Mouse (Mus musculus): ENCODE results near the gene Rbfox1.

Gene Rbfox1

DNA sequence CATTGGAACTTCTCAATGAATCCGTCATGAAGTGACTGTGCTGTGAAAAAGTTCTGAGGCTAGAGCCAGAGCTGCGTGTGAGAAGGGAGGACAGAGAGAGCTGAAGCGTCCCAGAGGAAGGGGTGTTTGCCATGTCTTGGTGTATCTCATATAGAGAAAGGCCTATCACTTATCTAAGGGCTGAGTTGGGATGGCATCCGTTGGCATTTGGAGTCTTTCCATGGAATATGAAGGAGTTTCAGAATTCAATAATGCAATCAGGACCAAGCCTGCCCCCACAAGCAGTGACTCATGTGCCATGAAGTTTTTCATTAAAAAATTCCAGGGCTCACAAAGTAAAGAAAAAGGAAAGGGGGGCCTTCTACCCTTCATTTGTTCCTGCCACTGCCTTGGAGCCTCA, 112.0 kb downstream of the Rbfox1 start:
- DNase-seq: no peak

DNA sequence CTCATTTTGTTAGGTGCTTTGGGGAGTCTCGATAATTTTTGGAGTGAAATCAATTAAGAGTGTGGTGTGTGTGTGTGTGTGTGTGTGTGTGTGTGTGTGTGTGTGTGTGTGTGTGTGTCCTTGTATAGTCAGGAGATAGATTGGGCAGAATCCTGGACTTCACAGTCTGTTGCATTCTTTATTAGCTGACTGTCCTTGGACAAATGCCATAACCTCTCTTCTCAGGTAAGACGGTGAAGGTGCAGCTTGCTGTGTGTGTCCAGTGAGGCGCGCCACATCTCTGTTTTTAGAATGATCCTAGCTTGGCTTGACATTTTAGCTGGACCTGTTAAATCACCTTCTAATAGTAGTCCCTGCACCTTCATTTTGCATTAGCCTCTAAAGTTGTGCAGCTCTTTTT, 112.5 kb downstream of the Rbfox1 start:
- no peak for DNase-seq

DNA sequence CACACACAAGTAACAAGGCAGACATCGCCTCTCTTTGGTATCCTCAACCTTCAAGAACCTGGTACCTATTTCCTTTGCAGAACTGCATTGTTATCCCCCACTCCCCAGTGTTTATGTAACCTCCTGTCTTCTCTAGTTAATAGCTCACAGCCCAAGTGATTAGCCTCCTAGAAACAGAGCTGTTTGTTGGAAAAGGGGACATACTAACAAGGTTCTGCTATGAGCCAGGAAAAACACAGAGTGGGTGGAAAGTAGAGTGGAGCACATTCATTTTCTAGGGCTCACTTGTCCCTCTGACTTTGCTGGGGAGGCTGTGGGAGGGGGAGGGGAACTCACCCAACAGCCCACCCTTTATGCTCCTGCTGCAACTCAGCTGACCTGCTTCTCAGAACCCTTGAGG, 114.9 kb downstream of the Rbfox1 start:
- DNase-seq: no peak

GRCm38 (mm10) chr16:6006996-6007395, 121.8 kb downstream of the Rbfox1 start:
- no peak for DNase-seq

- no peak for DNase-seq
Observed at GRCm38 (mm10) chr16:6012853-6013252, 127.7 kb downstream of the Rbfox1 start.

DNA sequence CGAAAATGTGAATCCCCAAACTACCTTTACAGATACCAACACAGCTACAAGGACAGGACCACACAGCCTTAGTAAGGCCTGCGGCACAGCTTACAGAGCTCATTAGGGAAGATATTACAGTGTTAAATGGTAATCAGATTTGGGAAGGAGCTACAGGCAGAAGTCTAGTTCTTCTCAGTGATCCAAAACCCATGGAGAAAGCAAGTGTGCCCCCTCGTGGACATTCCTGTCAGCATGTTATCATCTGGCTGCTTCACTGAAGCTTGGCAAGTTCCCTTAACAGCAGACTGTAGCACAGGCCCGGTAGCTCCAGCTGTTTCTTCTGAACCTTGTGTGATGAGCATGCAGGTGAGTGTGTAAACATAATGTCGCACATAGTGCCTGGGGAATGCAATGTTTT, 133.5 kb downstream of the Rbfox1 start:
- no peak for DNase-seq

DNA sequence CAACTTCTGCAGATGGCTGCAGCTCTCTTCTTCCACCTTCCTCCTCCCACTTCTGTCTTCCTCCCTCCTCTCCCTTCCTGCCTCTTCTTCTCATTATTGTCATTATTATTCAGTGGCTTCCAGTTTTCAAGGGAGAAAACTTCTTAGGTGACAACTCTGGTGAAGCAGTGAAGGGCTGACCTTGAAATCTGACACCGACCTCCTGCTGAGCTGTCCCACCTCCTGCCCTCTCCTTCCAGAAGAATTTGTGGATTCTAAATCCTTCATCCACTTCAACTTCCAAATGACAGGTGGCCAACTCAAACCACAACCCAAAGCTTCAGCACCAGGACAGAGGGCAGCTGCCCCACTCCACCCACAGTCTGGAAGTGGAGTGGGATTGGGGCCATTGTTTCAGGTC, 134.2 kb downstream of the Rbfox1 start:
- no peak for DNase-seq

GRCm38 (mm10) chr16:6031280-6031679, 146.1 kb downstream of the Rbfox1 start:
- DNase-seq: no peak

- no peak for DNase-seq
Observed at GRCm38 (mm10) chr16:6032563-6032962, 147.4 kb downstream of the Rbfox1 start.

DNA sequence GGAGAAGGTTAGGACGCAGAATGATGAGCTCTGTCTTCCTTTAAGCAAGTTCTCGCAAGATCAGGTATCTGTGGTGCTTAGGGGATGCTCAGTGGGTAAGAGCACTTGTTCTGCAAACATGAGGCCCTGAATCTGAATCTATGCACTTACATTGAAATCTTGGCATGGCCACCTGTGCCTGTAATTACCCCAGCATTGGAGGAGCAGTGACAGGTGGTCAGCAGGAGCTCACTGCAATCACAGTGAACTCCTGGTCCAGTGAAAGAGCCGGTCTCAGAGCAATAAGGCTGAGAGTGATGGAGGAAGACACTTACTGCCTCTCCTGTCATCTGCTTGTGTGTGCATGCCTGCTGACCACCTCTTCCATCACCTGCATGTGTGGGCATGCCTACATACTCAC, 149.7 kb downstream of the Rbfox1 start:
- DNase-seq: no peak

DNA sequence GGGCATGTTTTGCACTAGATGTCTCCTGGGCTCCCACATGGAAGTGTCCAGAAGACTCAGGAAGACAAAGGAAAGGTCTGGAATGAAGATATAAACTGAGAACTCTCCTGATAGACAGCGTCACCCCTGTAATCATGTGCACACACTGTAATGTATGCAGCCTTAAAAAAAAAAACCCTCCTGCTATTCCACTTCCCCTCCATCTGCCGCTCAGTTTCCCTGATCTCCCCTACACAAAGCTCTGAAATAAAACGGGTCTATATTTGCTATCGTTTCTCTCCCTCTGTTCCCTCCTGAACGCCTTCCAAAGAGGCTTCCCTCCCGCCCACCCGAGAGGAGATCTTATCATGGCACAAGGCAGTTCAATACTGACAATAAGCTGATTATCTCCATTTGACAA, 151.9 kb downstream of the Rbfox1 start:
- no peak for DNase-seq

- DNase-seq: no peak
Observed at GRCm38 (mm10) chr16:6042766-6043165, 157.6 kb downstream of the Rbfox1 start.

DNA sequence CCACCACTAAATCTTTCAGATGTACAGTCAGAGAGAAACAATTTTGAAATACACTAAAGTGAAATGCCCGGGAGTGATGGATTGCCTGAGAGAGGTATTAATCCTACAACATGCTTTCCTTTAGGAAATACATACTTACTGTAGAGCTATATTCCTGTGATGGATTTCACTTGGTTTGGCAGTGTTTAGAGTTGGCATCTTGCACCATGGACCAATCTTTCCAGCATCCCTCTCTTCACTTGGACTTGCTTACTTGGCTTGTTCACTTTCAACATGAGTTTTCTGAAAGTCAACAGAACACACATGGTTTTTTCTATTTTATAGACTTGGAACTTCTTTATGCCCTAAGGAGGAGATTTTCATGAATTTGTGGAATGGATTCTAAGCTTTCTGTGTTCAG, 163.4 kb downstream of the Rbfox1 start:
- DNase-seq: no peak

GRCm38 (mm10) chr16:6062495-6062894, 177.3 kb downstream of the Rbfox1 start:
- DNase-seq: no peak

DNA sequence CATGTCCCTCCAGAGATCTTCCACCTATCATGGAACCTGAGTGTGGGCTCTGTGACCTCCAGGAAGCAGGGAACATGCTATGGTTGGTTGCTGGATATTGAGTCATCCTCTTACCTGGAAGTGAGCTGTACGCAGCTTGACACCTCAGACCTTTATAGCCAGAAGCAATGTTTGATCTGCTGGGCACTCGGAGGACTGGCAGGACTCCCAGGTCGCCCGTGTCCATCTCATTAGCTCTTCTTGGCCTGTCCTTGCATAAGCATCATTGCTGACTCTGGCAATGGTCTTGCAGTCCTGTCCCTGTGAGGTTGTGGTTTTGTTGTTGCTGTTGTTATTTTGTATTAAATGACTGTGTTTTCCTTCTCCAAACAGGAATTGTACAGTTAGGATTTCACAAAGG, 180.3 kb downstream of the Rbfox1 start:
- no peak for DNase-seq

- no peak for DNase-seq
Observed at GRCm38 (mm10) chr16:6075442-6076050, 190.4 kb downstream of the Rbfox1 start.

DNA sequence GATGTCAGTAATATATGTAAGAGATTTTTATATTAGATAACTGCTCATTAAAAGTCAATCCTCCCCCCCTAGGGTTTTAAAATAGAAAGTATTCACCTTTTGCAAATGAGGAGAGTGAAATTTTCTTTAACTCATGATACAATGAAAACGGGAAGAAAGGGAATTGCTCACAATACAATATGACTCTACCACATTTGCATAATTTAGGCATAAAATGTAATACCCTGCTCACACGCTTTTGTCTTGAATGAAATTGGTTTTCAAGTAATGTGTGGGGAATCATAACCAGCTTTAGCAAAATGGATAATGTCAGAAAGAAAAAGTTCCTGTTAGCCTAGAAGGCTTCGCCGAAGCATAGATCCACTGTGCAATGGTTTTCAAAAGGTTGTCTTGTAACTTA, 193.9 kb downstream of the Rbfox1 start:
- DNase-seq: no peak

DNA sequence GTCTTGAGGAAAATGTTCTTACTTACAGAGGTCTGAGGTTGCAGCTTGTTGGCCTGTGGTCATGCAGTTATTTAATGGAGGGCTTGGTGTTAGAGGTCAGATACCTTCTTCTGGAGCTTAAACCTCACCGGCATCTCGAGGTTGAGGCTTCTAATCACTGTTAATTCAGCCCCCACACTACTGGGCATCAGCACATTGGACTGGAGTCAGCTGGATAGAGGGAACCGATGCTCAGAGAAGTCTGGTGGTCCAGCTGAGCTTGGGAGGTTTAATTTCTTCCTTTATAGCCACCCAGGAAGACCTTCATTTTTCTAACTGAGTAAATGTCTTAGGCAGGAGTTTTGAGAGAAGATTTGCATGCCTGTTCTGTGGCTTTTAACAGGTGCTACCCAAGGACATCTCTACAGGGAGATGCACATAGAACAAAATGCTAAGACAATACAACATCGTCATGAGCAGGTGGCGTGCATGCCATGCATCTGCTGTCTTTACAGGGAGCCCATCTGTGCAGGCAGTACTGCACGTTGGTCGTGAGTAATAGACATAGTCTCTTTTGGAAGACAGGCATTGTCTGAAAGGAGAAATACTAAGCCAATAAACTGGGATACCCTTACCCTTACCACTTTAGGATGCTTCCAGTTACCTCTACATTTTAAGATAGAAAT, 199.7 kb downstream of the Rbfox1 start:
- DNase-seq: no peak

DNA sequence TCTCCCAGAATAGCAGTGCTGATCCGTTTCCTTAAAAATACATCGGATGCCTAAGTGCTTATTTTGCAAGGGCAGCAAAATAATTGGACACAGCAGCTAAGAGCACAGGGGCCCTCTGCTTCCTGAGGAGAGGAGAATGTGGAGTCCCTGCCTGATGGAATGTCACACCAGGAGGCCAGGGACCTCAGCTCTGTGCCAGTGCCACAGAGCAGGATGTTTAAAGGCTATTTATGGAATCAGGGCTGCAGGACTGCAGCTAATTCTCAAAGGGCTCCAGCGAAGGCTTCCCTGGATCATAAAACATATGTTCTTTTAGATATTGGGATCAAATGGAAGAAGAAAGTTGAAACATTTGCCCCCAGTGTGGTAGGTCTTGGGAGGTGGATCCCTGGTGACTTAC, 201.0 kb downstream of the Rbfox1 start:
- no peak for DNase-seq

DNA sequence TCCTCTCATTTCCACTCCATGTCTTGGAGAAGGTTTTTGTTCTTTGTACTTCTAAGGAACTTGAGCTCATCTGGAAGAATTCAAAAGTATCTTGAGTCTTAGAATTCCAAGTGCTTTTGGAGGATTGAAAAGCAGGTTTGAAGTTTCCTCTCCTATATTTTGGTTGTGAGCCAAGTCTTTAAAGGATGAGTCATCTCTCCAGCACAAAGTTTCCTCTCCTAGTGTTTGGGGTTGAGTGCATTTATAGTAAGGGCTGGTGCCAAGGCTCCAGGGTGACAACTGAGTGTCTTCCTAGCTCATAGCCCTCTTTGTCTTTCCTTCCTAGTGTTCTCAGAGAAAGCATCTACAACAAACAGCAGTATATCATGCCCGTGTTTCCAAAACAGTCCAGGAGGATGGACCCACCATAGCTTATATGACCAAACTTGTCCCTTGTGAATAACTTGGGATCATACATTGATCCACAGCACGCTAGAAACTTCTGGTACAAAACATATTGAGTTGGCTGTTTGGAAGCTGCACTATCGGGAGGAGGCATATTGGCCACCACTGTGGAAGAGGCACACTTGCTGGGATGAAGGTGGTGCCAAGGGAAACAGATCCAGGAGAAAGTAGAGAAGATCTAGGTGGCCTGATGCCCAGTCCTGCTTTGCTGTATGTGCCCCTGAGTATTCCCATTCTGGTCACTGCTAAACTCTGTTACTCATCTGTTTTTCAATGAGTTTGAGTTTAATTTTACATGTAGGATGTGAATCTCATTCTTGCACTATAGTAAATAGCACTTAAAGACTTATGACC, 206.4 kb downstream of the Rbfox1 start:
- no peak for DNase-seq

DNA sequence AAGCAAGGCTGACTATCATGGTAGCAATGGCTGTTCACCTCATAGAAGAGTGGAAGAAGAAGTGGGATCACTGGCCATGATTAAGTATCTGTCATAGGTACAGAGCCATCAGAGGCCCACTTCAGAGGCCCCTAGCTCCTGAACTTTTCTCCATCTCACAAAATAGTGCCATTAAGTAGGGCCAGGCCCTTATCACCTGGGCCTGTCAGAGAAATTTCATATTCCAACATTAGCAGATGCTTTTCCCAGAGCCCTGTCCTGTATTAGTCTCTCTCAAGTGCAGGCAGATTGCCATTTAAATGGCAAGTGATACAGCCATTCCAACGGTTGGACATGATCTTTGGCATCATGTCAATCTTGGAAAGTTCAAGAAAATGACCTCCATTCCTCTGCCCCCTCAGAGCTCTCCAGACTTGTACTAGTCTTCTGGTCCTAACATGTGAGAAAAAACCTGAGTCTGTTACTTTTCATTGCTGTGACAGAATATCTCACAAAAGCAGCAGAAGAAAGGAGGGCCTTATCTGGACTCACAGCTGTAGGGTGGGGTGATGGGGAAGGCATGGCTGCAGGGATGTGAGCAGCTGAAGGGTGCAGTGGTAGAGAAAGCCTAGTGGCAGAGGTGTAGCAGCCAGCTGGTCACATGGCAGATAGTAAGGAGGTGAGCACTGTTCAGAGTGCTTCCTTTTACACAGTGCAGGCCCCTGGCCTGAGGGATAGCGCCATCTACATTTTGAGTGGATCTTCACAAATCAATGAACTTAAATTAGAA, 210.6 kb downstream of the Rbfox1 start:
- DNase-seq: no peak

- DNase-seq: no peak
Observed at GRCm38 (mm10) chr16:6097244-6098040, 212.3 kb downstream of the Rbfox1 start.

DNA sequence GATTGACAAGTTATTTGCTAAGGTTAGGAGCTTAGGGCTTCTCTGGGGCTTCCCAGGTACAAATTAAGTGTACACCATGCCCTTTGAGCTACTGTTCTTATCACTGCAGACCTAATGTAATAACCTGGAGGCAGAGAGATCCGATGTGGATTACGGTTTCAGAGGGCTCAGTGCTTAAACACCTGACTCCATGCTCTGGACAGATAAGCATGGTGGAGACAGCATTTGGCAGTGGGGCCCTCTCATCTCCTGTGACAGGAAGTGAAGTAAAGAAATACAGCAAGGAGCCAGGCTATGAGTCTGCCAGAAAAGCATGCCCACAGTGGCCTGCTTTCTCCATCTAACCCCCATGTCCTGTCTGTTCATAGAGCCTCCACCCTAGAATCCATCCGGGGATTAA, 213.0 kb downstream of the Rbfox1 start:
- DNase-seq: no peak

All from thymus, postnatal 25 days (tissue).